Mouse (Mus musculus): ENCODE measurements at regions not wholly inside any gene's neighbourhood (a gene's known extent, or its start where the extent isn't known, plus 50 kb on each side); places are given as distances from the start of the nearest gene placed in this dataset.
A peak's percentile ranks its signal among the peaks of the same experiment; 100 is the strongest.

DNA sequence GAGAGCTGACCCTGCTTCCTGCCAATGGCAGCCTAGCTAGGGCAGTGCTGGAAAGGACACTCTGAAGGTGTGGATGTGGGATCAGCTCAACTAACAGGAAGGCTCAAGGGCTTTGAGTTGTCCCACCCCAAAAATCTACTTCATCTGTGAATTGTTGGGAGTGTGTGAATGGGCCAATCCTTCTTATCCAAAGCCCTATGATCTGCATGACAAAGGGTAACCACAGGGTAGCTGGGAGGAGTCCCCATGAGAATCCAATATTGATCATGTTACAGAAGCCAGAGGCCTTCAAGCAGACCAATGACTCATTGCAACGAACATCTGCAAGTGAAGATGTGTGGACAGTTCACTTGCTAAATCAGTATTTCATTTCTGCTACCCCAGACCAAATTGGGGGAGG, 51.1 kb upstream of the Adra1b start:
- DNase-seq (ENCODE audit: low spot score), result no peak

DNA sequence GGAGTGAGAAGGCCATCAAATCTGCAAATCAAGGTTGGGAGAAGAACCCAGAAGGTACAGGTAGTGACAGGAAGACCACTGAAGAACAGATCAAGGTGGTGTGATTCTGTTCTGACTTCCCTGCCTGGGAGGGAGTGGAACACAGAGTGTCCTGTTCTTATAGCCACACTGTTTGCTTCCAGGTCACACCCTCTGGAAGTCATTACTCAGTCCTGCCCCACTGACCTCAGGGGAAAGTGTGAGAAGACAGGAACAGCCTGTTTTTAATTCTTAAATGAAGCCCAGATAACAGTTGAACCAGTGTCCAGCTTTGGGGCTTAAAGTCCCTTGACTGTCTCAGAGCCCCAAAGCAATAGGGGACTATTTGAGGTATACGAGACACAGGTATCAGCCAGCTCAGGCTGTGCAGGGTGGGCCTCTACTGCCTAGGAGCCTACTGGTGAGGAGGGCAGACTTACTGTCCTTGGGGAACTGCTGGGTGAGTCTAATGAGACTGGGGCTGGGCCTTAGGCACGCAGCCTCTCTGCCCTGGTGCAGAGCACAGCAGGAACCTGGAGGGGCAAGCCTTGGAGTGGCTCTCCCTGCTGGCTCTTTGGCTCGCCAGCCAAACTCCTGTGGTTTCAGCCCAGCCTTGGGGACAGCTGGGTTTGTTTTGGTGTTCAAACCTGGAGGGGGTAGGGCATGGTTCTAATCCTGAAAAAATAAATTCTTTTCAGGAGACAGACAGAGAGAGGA, 57.4 kb upstream of the Adra1b start:
- no peak for DNase-seq (ENCODE audit: low spot score)

DNA sequence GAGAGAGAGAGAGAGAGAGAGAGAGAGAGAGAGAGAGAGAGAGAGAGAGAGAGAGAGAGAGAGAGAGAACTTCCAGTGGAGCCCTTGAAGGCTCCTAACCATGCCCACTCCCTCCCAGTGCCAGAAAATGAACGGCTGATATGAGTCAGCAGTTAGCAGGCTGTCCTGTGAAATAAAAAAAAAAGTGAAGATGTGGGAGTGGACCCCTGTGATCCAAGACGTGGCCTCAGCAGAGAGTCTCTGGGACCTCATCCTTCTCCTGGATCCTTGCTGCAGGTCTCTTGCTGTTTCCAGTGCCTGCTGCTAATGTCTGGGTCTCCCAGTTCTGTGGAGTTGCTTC, 57.9 kb upstream of the Adra1b start:
- no peak for DNase-seq (ENCODE audit: low spot score)

DNA sequence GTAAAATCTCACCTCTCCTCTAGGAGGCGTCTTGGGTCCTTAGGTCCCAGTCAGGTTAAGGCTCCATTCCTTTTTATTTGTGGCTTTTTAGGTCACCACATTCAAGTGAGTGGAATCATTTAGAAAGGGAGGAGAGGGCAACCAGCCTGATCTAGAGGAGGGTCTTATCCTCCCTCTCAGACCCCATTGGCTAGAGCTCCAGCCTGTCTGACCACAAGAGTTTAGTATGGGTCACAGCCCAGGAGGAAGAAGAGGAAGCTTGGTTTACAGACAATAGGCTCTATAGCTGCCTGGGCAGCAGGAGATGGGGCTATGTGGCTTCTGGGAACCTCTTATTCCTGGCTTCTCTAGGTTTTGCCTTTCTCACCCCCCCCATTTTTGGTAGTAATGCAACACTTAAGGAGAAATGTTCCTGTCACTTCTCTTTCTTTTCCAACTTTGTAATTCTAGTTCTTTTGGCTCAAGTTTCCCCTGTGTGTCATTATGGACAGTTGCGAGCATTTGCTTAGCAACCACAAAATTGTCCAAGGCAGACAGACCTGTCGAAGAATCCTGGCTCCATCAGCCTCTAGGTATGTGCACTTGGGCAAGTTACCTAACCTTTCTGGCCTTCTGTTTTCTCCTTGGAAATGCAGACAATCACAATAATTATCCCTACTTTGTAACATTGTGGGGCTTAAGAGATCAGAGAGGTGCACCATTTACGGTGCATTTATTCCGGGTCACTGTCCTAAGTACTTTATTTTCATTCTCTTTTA, 59.5 kb upstream of the Adra1b start:
- DNase-seq (ENCODE audit: low spot score), result no peak

DNA sequence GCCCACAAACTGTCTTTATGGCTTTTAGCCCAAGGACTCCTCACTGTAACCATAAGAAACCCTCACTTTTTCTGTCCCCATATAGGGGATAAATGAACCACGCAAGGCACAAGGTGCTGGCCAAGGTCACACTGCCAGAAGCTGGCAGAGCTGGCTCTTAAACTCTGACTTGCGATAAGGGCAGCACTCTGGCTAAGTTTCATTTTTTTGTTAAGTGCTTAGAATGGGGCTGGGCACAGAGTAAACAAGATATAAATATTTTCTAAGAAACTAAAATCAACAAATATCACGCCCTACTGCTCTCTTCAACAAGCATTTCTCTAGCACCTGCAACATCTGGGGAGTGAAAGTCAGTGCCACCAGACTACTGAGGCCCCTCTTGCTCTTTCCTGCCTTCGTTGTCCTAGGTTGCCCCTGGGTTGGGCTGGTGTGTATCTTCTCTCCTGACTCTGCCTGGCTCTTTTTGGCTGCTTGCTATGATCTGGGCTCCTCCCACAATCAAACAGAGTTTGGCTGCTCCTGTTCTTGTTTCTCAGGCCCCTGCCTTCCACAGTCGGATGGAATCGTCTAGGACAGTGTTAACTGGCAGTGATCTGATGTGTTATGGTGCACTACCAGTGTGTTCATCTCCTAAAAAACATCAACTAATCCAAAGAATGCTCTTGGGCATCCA, 60.5 kb upstream of the Adra1b start:
- DNase-seq (ENCODE audit: low spot score), result no peak

DNA sequence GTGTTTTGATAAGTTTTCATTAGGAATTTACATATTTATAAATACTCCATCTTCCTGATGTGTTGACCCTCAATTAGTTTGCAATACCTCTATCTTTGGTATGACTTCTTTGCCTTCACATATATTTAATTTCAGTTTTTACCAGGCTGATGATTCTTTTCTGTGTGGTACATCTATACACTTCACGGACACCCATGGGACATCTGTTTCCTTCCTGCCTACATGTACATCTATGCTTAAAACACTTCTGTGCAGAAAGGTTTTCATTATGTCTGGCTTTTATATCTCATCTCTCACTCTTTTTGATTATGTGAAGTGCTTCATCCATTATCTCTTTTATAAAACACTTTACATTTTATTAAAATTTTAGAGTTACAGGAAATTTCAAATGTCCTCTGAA, 66.8 kb upstream of the Adra1b start:
- DNase-seq (ENCODE audit: low spot score), result no peak

DNA sequence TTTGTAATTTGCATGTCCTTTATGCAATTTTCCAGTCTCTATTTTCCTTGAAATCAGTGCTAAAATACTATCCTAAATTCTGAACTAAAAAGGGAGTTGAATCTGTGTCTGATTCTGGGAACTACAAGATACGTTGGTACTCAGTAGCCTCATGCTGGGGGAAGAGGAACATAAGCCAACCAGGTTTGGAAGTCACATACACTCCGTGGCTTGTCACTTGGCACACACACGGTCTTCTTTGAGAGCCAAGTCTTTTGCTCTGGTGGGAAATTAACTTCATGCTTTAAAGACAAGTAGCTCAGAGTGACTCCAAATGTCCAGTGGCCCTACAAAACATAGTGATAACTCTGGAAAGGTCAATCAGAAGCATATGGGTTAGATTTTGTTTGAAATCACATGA, 70.9 kb upstream of the Adra1b start:
- DNase-seq (ENCODE audit: low spot score), result no peak

DNA sequence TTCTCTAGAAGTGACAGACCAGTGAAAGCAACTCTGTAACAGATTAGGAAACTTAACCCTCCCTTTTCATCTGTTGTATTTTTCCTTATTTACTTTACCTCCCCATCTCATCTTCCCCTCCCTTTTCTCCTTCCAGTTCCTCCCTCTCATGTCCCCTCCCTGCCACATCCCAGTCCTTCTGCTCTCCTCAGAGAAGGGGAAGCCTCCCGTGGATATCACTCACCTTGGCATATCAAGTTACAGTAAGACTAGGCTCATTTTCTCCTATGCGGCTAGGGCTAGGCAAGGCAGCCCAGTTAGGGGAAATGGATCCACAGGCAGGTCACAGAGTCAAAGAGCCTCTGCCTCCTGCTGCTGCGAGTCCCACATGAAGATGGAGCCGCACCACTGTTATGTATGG, 75.0 kb upstream of the Adra1b start:
- DNase-seq (ENCODE audit: low spot score), result no peak

DNA sequence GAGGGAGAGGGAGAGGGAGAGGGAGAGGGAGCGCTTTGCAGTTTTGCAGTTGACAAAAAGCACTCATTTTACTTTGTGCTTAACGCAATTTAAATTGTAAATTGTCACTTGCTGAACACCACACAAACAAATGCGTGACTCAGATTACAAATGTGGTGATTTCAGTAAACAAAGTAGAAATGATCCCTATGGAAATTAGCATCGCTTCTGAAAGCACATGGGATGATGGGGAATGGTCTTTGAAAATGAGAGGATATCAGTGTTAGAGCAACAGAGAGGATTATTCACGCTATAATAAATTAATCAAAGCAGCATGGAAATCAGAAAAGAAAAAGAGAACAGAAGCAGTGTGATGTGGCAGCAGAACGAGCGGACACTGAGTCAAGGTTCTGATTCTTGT, 78.4 kb upstream of the Adra1b start:
- DNase-seq (ENCODE audit: low spot score), result no peak

DNA sequence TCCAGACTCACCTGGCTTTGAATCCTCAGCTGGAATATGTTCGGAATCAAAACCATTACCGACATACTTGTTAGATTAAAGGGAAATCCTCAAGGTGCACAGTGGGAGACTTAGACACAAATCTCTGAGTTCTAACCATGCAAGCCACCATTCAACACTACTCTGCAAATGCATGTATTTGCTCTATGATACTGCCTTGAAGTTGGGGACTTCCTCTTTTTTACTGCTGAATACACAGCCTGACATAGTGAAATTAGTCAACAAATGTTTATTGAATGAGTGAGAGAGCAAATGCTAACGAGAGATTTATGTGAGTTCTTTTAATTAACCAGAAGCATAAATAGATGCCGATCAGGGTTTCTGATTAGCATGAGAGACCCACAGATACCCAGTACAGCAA, 79.4 kb upstream of the Adra1b start:
- no peak for DNase-seq (ENCODE audit: low spot score)

DNA sequence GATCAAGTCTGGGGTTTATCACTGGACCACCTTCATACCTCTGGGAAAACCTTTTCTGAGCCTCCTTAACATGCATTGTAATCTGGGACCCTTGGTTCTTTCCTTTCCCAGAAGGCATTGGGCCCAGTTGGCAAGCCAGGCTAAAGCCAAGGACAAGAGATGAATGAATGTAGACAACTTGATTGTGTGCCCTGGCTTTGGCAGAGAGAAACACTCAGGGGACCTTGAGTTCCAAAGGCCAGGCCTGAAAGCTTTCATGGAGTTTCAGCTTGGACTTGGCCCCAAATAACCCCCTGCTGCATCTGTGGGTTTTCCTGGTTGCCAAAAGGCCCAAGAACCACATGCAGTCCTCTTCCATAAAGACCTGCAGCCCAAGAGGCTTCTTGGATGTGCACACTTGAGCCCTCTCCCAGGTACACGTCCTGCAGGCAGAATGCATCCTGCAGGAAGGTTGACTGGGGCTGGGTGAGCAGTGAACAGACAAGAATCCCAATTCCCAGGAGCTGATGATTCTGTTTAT, 89.0 kb upstream of the Adra1b start:
- DNase-seq (ENCODE audit: low spot score), result no peak

DNA sequence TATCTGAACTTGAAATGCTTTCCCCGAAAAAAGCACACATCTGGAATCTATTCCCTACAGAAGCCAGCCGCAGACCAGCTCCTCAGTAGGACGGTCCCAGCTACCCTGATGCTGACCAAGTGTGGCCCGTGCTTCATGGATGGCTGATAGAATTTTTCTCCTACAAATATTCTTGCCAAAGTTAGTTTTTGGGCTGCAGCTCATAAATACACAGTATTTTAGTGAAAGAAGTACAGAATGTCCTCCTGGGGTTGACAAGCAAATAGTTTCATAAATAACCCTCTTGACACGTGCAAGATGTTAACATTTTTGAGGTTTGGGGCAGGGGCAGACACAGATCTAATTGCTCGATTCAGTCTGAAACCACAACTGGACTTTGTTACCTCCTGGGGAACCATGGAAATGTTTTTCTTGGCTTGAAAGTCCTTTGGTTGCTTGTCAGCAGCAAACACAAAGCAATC, 91.0 kb upstream of the Adra1b start:
- no peak for DNase-seq (ENCODE audit: low spot score)

DNA sequence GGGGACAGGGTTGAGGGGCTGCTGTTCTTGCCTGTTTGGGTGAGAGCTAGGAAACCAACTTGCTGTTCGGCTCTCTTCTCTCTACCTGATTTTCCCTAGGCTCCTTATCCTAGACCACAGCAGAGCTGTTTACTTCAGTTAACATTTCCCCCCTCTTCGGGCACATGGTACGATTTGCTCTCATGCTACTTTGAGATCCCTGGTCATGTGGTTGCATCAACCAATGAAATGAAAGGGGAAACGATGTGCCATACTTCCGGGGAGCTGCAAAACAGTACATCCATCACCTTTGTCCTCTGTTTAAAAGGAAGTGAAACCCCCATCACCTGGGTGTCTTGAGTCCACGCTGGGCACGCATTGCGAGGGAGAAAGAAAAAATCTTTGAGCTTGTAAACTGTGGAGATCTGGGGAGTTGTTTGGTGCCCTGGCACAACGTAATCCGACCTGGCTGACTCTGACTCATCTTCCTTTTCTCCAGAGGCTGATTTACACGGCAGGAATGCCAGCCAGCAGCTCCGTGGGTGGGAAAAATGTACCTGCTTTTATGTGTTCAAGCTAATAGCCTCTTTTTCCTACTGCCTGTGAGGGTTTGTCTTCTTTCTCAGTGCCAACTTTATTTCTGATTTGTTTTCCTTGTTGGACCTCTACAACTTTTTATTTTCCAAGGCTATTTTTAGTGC, 97.2 kb upstream of the Adra1b start:
- DNase-seq (ENCODE audit: low spot score), result no peak

DNA sequence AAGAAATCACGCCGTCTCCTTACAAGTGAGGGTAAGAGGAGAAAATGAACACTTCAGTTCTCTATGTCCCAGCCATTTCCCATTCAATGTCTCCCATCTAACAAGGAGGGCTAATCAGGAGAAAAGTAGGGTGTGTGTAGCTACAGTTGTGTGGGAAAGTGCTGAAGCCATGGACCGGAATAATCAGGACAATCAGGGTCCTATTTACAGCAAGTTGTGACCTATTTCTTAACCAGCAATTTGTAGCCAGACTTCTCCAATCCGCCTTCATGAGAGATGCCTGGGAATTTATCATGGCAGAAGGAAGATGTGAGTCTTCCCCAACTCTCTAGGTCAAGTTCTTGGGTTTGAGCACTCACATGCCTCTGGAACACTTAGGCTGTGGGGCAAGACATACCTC, 99.0 kb upstream of the Adra1b start:
- DNase-seq (ENCODE audit: low spot score), result no peak

DNA sequence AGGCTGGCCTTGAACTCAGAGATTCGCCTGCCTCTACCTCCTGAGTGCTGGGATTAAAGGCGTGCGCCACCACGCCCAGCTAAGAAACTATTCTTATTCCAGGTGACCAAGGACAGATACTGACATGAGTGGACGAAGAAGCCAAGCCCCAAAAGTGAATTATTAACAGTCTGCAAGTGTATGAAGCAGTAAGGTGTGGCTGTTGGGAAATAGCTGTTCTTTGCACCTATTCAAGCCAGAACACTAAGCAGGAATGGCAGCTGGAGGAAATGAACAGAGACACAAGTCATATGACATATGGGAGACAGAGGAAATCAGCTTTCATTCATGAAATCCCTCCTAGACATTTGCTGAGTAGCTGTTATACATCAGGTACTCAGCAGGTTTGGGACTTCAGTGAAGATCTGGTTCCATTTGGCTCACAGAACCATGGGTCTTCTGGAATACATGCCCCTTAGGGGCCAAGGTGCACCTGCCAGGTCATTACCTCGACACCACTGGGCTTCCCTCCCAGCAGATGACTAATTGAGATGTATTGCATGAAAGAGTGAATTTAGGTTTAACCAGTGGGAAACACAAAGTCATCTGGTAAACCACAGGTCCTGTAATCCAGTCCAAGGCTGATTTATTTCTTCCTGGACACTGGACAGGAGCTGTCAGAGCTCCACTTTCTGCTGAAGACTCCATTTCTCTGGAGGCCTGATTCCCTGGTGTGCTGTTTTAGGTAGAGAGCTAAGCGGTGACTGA, 101.0 kb upstream of the Adra1b start:
- DNase-seq (ENCODE audit: low spot score), result peak; percentile 38

DNA sequence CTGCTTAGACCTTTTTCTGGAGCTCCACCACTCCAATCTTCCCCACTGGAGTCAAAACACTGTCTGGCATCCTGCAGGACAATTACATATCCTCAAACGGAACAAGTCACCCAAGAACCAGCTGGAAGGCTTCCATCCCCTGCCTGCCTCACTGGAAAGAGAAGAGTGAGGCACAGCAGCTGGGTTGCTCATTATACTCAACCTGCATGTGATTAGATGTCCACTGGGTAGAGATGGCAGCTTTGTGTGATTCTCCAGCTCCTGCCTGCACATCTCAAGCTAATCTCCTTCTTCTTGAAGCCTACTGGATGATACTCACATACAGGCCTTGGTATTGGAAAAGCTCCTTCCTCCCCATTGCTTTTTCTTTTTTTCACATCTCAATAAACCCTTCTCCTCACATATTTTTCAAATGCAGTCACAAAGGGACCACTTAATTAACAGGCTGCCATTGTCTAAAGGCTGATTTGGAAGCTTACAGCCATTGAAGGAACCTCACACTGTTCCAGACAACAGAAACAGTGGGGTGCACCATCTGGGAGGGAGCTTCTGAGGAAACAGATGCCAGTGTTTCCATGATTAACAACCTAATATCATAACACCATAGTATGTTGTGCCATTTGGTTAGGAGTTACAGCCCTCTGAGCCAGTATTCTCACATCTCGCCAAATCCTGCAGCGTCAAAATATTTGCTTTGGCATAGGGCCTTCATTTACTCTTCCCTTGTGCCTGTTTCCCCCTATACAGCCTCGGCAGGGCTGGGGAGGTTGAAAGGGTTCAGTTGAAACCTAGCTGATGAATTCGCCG, 101.9 kb upstream of the Adra1b start:
- no peak for DNase-seq (ENCODE audit: low spot score)

DNA sequence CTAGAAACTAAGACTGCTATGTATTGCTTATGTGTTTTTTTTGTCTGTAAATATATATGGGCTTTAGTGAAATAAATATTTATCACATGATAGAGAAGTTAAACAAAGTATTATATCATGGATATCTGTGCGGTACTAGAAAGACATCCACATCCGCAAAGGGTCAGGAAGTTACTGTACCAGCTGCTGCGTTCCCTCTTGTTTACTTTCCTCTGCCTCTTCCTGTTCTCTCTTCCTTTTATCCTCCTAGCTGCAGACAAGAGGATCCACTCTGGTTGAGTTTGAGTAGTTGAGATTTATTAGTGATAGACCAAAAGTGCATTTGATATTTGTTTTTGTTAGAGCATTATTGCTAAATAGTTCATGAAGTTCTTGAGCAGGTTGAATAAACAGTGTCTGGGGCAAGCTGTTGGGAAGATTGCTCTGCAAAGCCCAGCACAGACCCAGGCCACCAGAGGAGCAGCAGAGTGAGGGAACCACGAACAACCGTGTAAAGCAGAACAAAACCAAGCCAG, 106.6 kb upstream of the Adra1b start:
- DNase-seq (ENCODE audit: low spot score), result no peak

DNA sequence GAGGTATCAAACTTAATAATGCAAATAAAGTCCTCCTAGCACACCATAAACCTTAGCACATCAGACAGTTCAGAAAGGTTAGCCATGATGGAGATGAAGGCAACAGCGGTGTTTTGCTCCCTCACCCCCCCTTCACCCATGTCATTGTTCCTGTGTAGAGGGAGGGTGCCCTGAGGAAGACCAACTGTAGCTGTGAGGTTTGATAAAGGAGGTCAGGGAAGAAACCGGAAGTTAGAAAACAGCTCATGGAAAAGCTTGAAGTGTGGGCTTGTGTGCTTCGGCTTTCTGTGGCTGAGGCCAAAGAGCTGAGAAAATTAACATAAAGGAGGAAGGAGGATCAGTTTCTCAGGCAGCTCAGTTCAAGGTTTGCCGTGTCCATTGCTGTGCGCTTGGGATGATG, 111.3 kb upstream of the Adra1b start:
- DNase-seq (ENCODE audit: low spot score), result no peak

DNA sequence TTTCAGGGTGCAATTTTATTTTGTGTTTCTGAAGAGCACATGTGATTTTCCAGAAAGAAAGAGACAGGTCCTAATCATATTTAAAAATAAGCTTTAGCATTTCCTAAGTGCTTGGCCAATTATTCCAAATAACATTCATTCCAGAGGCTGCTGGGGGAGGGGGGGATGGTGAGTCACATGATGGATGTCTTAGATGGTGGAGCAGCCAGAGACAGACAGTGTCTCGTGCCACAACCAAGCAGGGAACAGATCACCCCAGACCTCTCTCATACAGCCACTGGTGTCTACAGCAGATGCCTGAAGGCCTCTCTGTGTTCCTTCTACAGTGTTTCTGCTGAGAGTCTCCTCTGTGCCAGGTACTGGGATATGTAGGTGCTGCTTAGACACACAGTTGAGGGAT, 112.8 kb upstream of the Adra1b start:
- no peak for DNase-seq (ENCODE audit: low spot score)

DNA sequence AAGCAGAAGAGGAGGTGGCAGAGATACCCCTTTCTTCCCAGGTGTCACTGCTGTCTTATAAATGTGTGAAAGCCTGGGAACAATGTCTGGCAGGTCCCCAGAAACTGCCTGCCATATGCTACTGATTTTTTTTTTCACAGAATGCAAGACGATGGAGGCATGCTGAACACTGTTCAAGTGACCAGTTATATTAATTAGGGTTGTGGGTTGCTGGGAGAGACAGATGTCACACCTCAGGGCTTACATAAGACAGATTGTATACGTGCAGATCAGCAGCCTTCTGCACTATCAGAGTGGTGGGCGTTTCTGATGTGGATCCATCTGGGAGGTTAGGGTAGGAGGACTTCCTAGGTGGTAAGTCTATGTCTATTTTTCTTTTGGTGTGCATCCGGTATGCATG, 120.6 kb upstream of the Adra1b start:
- DNase-seq (ENCODE audit: low spot score), result no peak

DNA sequence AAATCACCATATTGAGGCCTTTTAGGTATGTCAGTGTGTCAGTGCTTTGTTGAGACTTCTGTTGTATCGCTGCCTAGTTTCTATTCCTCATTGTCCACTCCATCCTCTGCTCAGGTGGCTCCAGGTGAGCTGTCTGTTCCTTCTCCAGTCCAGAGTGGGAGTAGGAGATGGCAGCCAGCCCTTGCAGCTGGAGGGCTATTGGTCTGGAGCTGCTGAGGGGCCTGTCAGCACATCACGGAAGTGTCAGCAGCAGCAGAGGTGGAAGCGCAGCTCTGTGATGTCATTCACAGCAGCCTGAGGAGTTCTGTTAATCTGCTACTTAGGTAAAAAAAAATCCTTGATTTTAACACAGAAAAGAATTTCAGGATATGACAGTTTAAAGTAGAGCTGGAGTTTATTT, 126.0 kb upstream of the Adra1b start:
- DNase-seq (ENCODE audit: low spot score), result no peak

All from yolk sac, embryonic 10.5 days (tissue).